Mouse (Mus musculus): ENCODE data around the gene Tmem106c. TPM values are rescaled to one million over a fixed set of nuclear protein-coding genes. Genes with fewer than 3 reads are reported as not detected.

Gene Tmem106c
- polyA plus RNA-seq, 1 experiment = 24.2 TPM

DNA sequence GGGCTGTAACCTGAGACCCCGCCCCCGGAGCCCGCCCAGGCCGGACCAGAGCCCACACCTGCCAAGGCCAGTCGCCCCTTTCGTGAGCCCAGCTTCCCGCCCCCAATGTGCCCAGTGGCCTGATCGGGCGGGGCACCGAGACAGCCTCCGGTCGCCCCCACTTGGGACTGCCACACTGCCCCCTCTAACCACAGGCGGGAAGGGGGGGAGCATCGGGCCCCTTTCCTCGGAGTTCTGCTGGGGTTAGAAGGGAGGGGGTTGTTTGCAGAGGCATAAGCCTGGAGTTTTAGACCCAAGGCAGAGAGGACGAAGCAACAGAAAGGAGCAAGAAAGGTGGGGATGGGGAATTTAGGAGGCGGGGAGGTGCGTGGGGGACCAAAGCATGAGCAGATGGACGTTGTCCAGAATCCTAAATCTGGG is 40.8 kb downstream of the Tmem106c start:
- Histone ChIP-seq H3K9me3 (peaks cover 6% of the 10 kb centered on the region; the same call in 1 of the 2 replicates), H3K27me3 (replicated peaks) (peaks cover 96% of the 10 kb centered on the region), H3K4me3 (replicated peaks) (peak overlapping the region; percentile 18), H3K36me3 (replicated peaks; ENCODE audit: low read length) (no peaks in the 10 kb centered on the region), H3K4me1 (peaks cover 53% of the 10 kb centered on the region)
- TF ChIP-seq GATA1 (IDR thresholded peaks at IDR 0.05; ENCODE audit: borderline replicate concordance, low read length) (no peak), FLI1 (IDR thresholded peaks at IDR 0.05; ENCODE audit: low read length) (no peak)

DNA sequence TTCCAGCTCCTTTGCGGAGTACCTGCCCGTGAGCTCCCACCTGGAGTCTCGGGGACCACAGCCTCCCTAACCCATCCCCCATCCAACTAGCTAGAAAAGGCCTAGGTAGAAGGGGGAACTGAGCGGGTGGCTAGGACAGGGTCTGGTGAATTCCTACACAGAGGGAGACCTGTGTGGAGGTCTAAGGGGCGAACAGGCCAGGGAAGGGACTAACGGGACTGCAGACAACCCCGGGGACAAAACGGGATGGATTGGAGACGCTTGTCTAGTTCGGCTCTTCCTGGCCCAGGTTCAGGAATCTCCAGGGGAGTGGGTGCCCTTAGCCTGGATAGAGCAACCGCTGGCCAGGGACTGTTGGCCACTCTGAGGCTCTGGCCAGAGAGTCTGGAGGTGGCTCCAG is 41.2 kb downstream of the Tmem106c start:
- peaks cover 49% of the 10 kb centered on the region for H3K4me1 ChIP-seq
- H3K27me3 ChIP-seq (replicated peaks) = peaks cover 94% of the 10 kb centered on the region
- no peak overlapping the region for H3K4me3 ChIP-seq (replicated peaks)
- peaks cover 5% of the 10 kb centered on the region; the same call in 1 of the 2 replicates for H3K9me3 ChIP-seq
- TF ChIP-seq GATA1 (IDR thresholded peaks at IDR 0.05; ENCODE audit: borderline replicate concordance, low read length) = no peak
- TF ChIP-seq FLI1 (IDR thresholded peaks at IDR 0.05; ENCODE audit: low read length) = no peak
- H3K36me3 ChIP-seq (replicated peaks; ENCODE audit: low read length) = no peaks in the 10 kb centered on the region

DNA sequence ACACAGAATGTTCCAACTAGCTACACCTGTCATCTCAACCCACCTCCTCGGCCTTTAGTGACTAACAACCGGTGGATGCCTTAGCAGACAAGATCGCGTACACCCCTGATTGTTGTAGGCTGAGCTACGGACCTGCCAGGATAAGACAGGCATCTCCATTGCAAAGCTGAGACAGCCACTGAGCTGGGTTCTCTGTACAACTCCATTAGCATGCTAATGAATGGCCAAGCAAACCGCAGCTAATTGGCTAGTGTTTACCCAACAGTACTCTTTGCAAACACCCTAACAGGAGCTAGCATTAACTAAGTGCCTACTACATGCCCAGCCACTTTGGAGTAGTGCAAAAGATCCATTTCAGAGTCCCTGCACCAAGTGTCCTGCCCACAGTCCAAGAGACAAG is 48.8 kb downstream of the Tmem106c start:
- Histone ChIP-seq H3K36me3 (replicated peaks; ENCODE audit: low read length) (no peaks in the 10 kb centered on the region), H3K9me3 (no peaks in the 10 kb centered on the region), H3K4me3 (replicated peaks) (no peak overlapping the region), H3K27me3 (replicated peaks) (peaks cover 63% of the 10 kb centered on the region), H3K4me1 (peaks cover 14% of the 10 kb centered on the region)
- TF ChIP-seq GATA1 (IDR thresholded peaks at IDR 0.05; ENCODE audit: borderline replicate concordance, low read length) (no peak), FLI1 (IDR thresholded peaks at IDR 0.05; ENCODE audit: low read length) (no peak)

DNA sequence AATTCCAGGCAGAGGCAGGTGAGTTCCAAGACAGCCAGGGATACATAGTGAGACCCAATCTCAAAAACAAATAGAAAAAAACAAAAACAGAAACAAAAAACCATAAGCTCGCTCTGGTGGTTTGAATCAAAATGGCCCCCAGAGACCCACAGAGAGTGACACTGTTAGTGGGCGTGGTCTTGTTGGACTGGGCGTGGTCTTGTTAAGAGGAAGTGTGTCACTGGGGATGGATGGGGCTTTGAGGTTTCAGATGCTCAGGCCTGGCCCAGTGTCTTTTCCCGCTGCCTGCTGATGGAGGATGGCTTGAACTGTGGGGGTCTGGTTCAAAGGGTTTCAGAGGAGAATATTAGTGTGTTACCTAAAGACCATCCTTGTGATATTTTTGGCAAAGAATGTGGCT is 53.9 kb downstream of the Tmem106c start:
- H3K27me3 ChIP-seq (replicated peaks) = peaks cover 43% of the 10 kb centered on the region
- no peak for TF ChIP-seq FLI1 (IDR thresholded peaks at IDR 0.05; ENCODE audit: low read length)
- TF ChIP-seq GATA1 (IDR thresholded peaks at IDR 0.05; ENCODE audit: borderline replicate concordance, low read length) = no peak
- no peak overlapping the region for H3K4me3 ChIP-seq (replicated peaks)

DNA sequence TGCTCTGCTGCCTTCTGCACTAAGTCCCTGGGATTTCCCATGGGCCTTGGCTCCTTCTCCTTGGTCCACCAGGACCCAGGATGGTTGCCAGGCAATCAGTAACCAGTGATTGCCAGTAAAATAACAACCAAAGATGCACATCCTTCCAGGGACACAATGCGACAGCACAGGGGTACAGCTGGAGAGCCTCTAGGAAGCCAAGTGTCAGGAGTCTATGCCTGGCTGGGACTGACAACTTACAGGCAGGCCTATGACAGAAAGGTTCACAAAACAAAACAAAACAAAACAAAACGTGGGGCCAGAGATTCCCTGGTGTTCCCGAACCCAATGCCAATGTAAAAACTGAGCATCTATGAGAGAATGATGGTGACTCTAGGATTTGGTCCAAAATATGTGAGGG is 55.0 kb downstream of the Tmem106c start:
- no peak for TF ChIP-seq GATA1 (IDR thresholded peaks at IDR 0.05; ENCODE audit: borderline replicate concordance, low read length)
- no peak for TF ChIP-seq FLI1 (IDR thresholded peaks at IDR 0.05; ENCODE audit: low read length)
- H3K4me1 ChIP-seq = peaks cover 9% of the 10 kb centered on the region
- H3K36me3 ChIP-seq (replicated peaks; ENCODE audit: low read length) = no peaks in the 10 kb centered on the region
- peaks cover 43% of the 10 kb centered on the region for H3K27me3 ChIP-seq (replicated peaks)
- H3K4me3 ChIP-seq (replicated peaks) = no peak overlapping the region
- H3K9me3 ChIP-seq = no peaks in the 10 kb centered on the region

More for the DNA sequence above, 53.9 kb downstream of the Tmem106c start:
- Histone ChIP-seq H3K9me3 (no peaks in the 10 kb centered on the region), H3K36me3 (replicated peaks; ENCODE audit: low read length) (no peaks in the 10 kb centered on the region), H3K4me1 (peaks cover 14% of the 10 kb centered on the region)

Other genes starting within 250 kb of the Tmem106c start
- gene Endou, start 232.9 kb upstream of the Tmem106c start, polyA plus RNA-seq (2012; ENCODE audit: insufficient read depth, low replicate concordance) = 0.09 TPM in 1 of 2 replicates, not detected in the other
- 2.3 and 4.5 TPM in 2 replicates for gene Rapgef3, start 196.2 kb upstream of the Tmem106c start, polyA plus RNA-seq (2012; ENCODE audit: insufficient read depth, low replicate concordance)
- gene Slc48a1, start 185.7 kb upstream of the Tmem106c start, polyA plus RNA-seq (2012; ENCODE audit: insufficient read depth, low replicate concordance) = 58.7 and 61.4 TPM in 2 replicates
- 26.8 and 31.2 TPM in 2 replicates for gene Hdac7, start 119.7 kb upstream of the Tmem106c start, polyA plus RNA-seq (2012; ENCODE audit: insufficient read depth, low replicate concordance)
- gene Vdr, start 53.6 kb upstream of the Tmem106c start, polyA plus RNA-seq (2012; ENCODE audit: insufficient read depth, low replicate concordance) = 0.20 and 2.6 TPM in 2 replicates
- 0.27 TPM in 1 of 2 replicates, not detected in the other for gene Col2a1, start 40.5 kb downstream of the Tmem106c start, polyA plus RNA-seq (2012; ENCODE audit: insufficient read depth, low replicate concordance)
- gene Pfkm, start 128.4 kb downstream of the Tmem106c start, polyA plus RNA-seq (2012; ENCODE audit: insufficient read depth, low replicate concordance) = 2.6 and 10.2 TPM in 2 replicates
- gene Senp1, start 129.5 kb downstream of the Tmem106c start, polyA plus RNA-seq (2012; ENCODE audit: insufficient read depth, low replicate concordance) = 5.1 and 9.2 TPM in 2 replicates
- 2.8 and 4.3 TPM in 2 replicates for gene Asb8, start 201.4 kb downstream of the Tmem106c start, polyA plus RNA-seq (2012; ENCODE audit: insufficient read depth, low replicate concordance)
- gene Ccdc184, start 203.0 kb downstream of the Tmem106c start, polyA plus RNA-seq (2012; ENCODE audit: insufficient read depth, low replicate concordance) = 1.3 TPM in 1 of 2 replicates, not detected in the other
- gene Olfr288, start 231.3 kb downstream of the Tmem106c start, polyA plus RNA-seq (2012; ENCODE audit: insufficient read depth, low replicate concordance) = not detected in 2 replicates